Mouse (Mus musculus): ENCODE measurements around the gene Emc10. TPM values are rescaled to one million over a fixed set of nuclear protein-coding genes. Genes with fewer than 3 reads are reported as not detected.

Emc10 gene
- polyA plus RNA-seq, 1 experiment from 2014 or later, result 113 TPM

DNA sequence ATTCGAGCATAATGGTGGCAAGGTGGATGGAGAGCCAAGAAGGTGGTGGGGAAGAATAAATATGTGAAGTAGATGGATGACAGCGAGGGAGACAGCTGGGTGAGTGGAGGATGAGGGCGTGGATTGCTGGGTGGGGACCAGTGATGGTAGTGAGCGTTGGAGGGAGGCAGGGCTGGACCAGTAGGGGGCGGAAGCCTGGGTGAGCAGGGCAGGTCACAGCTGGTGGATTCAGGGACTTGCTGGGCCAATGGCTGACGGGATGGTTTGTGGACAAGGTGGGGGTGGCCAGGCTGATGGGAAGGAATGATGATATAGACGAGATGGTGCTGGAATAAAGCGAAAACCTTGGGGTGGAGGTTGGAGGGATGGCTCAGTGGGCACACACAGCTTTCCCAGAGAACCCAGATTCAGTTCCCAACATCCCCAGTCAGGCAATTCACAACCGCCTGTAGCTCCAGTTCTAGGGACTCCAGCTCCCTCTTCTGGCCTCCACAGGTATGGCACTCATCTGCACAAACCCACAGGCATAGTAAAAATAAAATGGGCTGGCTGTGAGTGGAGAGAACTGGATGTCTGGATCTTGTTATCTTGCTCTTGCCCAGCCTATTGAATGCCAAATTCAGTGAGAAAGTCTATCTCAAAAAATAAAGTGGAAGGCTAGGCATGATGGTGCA lies 23.0 kb upstream of the Emc10 start:
- no peaks in the 10 kb centered on the region for H3K36me3 ChIP-seq (ENCODE audit: control insufficient read depth, insufficient read depth, low read length)
- H3K4me2 ChIP-seq (replicated peaks; ENCODE audit: low read depth, low read length), result no peak overlapping the region
- ATAC-seq (ENCODE audit: insufficient number of reproducible peaks, insufficient read depth, low FRiP score, low read depth), result no peak
- H3K4me3 ChIP-seq (ENCODE audit: low read depth, low read length), result no peak overlapping the region
- WGBS, result 67% methylated on average over 9 of the region's 9 CpGs
- no peaks in the 10 kb centered on the region for H3K9me3 ChIP-seq (ENCODE audit: control insufficient read depth, low read depth, low read length)
- no peaks in the 10 kb centered on the region for H3K4me1 ChIP-seq (ENCODE audit: control insufficient read depth, insufficient read depth, low read length)
- no peaks in the 10 kb centered on the region for H3K27me3 ChIP-seq (ENCODE audit: control insufficient read depth, insufficient read depth, low read length)
- H3K9ac ChIP-seq (replicated peaks; ENCODE audit: low read depth, low read length), result no peak overlapping the region
- H3K27ac ChIP-seq (ENCODE audit: low read length), result no peak overlapping the region

GRCm38 (mm10) chr7:44507491-44507890 lies 11.2 kb upstream of the Emc10 start:
- no peak overlapping the region for H3K27ac ChIP-seq (ENCODE audit: low read length)
- no peak overlapping the region for H3K4me2 ChIP-seq (replicated peaks; ENCODE audit: low read depth, low read length)
- no peaks in the 10 kb centered on the region for H3K27me3 ChIP-seq (ENCODE audit: control insufficient read depth, insufficient read depth, low read length)
- no peak for ATAC-seq (ENCODE audit: insufficient number of reproducible peaks, insufficient read depth, low FRiP score, low read depth)
- no peaks in the 10 kb centered on the region for H3K4me1 ChIP-seq (ENCODE audit: control insufficient read depth, insufficient read depth, low read length)
- no peaks in the 10 kb centered on the region for H3K36me3 ChIP-seq (ENCODE audit: control insufficient read depth, insufficient read depth, low read length)
- no peaks in the 10 kb centered on the region for H3K9me3 ChIP-seq (ENCODE audit: control insufficient read depth, low read depth, low read length)
- no peak overlapping the region for H3K4me3 ChIP-seq (ENCODE audit: low read depth, low read length)
- no peak overlapping the region for H3K9ac ChIP-seq (replicated peaks; ENCODE audit: low read depth, low read length)

DNA sequence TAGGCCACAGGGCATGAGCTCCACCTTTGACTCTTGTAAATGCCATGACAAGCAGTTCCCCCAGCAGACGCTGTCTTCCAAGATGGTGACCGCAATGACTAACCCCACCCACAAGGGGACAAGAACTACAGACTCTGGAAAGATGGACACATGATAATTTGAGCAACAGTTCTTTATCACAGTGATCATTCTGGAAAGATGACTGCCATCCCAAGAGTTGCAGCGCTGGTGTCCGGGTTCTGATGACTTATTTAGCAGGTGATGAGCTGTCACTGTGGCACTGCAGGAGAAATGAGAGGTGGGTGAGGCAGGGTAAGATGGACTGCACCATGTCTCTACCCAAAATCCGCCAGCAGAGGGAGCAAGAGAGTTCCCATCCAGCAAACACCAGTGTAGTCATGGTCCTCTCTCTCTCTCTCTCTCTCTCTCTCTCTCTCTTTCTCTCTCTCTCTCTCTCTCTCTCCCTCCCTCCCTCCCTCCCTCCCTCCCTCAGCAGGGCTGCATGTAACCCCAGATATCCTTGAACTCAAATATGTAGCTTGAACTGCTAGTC lies 5.3 kb upstream of the Emc10 start:
- no peaks in the 10 kb centered on the region for H3K9me3 ChIP-seq (ENCODE audit: control insufficient read depth, low read depth, low read length)
- no peak overlapping the region for H3K9ac ChIP-seq (replicated peaks; ENCODE audit: low read depth, low read length)
- ATAC-seq (ENCODE audit: insufficient number of reproducible peaks, insufficient read depth, low FRiP score, low read depth), result no peak
- peaks cover 7% of the 10 kb centered on the region; the same call in 1 of the 2 replicates for H3K4me1 ChIP-seq (ENCODE audit: control insufficient read depth, insufficient read depth, low read length)
- no peak overlapping the region for H3K27ac ChIP-seq (ENCODE audit: low read length)
- H3K36me3 ChIP-seq (ENCODE audit: control insufficient read depth, insufficient read depth, low read length), result no peaks in the 10 kb centered on the region
- H3K4me2 ChIP-seq (replicated peaks; ENCODE audit: low read depth, low read length), result no peak overlapping the region
- no peaks in the 10 kb centered on the region for H3K27me3 ChIP-seq (ENCODE audit: control insufficient read depth, insufficient read depth, low read length)
- no peak overlapping the region for H3K4me3 ChIP-seq (ENCODE audit: low read depth, low read length)
- 40% methylated on average over 5 of the region's 5 CpGs for WGBS

DNA sequence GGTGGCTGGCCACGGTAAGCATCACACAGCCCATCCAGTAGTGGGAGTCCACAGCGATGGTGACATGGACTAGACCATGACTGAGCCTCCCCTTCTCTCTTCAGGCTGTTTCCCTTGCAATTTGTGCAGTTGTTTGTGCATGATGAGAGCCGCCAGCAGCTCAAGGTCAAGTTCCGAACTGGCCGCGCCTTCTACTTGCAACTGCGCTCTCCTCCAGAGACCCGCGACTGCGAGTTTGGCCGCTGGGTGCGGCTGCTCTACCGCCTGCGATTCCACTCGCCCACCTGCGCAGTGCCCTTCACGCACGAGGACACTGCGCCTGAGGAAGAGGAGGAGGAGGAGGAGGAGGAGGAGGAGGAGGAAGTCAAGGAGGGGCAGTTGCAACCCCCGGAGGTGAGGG lies 3.7 kb upstream of the Emc10 start:
- Histone ChIP-seq H3K4me2 (replicated peaks; ENCODE audit: low read depth, low read length) (no peak overlapping the region), H3K27ac (ENCODE audit: low read length) (no peak overlapping the region), H3K27me3 (ENCODE audit: control insufficient read depth, insufficient read depth, low read length) (no peaks in the 10 kb centered on the region), H3K9me3 (ENCODE audit: control insufficient read depth, low read depth, low read length) (no peaks in the 10 kb centered on the region), H3K9ac (replicated peaks; ENCODE audit: low read depth, low read length) (no peak overlapping the region), H3K4me3 (ENCODE audit: low read depth, low read length) (no peak overlapping the region), H3K36me3 (ENCODE audit: control insufficient read depth, insufficient read depth, low read length) (no peaks in the 10 kb centered on the region), H3K4me1 (ENCODE audit: control insufficient read depth, insufficient read depth, low read length) (peaks cover 15% of the 10 kb centered on the region; the same call in 1 of the 2 replicates)
- ATAC-seq (ENCODE audit: insufficient number of reproducible peaks, insufficient read depth, low FRiP score, low read depth), result no peak
- WGBS, result 52% methylated on average over 20 of the region's 20 CpGs

- no peak for ATAC-seq (ENCODE audit: insufficient number of reproducible peaks, insufficient read depth, low FRiP score, low read depth)
- no peak overlapping the region for H3K4me2 ChIP-seq (replicated peaks; ENCODE audit: low read depth, low read length)
- 56% methylated on average over 1 of the region's 1 CpGs for WGBS
Observed at GRCm38 (mm10) chr7:44498922-44499321, 2.6 kb upstream of the Emc10 start.

DNA sequence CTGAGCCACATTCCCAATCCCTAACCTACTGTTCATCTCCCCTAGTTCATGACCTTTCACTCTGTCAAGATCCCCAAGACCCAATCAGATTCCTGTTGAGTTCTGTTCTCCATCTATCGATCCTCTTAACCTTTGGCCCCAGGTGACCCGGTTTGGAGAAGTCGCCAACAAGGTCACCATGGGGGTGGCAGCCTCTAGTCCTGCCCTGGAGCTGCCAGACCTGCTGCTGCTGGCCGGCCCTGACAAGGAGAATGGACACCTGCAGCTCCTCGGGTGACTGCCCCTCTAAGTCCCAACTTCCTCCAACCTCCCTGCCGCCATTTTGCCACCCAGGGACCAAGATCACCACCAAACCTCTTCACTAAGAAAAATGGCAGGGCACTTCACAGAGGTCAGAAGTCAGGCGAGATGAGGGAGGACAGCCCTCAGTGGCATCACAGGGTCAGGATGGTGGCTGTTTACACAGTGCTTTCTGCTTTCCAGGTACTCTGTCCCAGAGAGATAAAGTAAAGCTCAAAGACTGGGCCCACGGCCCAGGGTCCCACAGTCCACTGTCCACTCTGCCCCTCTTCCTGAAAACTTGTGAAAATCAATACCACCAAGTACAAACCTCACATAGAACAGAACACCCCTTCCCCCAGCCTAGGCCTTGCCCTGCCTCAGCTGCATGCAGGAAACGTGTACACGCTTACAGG lies 1.2 kb upstream of the Emc10 start:
- H3K4me3 ChIP-seq (ENCODE audit: low read depth, low read length), result peak overlapping the region; percentile 56
- H3K9ac ChIP-seq (replicated peaks; ENCODE audit: low read depth, low read length), result no peak overlapping the region
- peaks cover 16% of the 10 kb centered on the region; the same call in 1 of the 2 replicates for H3K4me1 ChIP-seq (ENCODE audit: control insufficient read depth, insufficient read depth, low read length)
- ATAC-seq (ENCODE audit: insufficient number of reproducible peaks, insufficient read depth, low FRiP score, low read depth), result no peak
- H3K36me3 ChIP-seq (ENCODE audit: control insufficient read depth, insufficient read depth, low read length), result peaks cover 7% of the 10 kb centered on the region
- WGBS, result 78% methylated on average over 10 of the region's 10 CpGs
- no peaks in the 10 kb centered on the region for H3K9me3 ChIP-seq (ENCODE audit: control insufficient read depth, low read depth, low read length)
- peak overlapping the region; percentile 61 for H3K4me2 ChIP-seq (replicated peaks; ENCODE audit: low read depth, low read length)
- no peaks in the 10 kb centered on the region for H3K27me3 ChIP-seq (ENCODE audit: control insufficient read depth, insufficient read depth, low read length)
- no peak overlapping the region for H3K27ac ChIP-seq (ENCODE audit: low read length)

More at GRCm38 (mm10) chr7:44498922-44499321, 2.6 kb upstream of the Emc10 start:
- Histone ChIP-seq H3K27ac (ENCODE audit: low read length) (no peak overlapping the region), H3K9me3 (ENCODE audit: control insufficient read depth, low read depth, low read length) (no peaks in the 10 kb centered on the region), H3K4me3 (ENCODE audit: low read depth, low read length) (no peak overlapping the region), H3K36me3 (ENCODE audit: control insufficient read depth, insufficient read depth, low read length) (no peaks in the 10 kb centered on the region; the same call in 1 of the 2 replicates), H3K9ac (replicated peaks; ENCODE audit: low read depth, low read length) (no peak overlapping the region), H3K27me3 (ENCODE audit: control insufficient read depth, insufficient read depth, low read length) (no peaks in the 10 kb centered on the region), H3K4me1 (ENCODE audit: control insufficient read depth, insufficient read depth, low read length) (peaks cover 16% of the 10 kb centered on the region; the same call in 1 of the 2 replicates)

DNA sequence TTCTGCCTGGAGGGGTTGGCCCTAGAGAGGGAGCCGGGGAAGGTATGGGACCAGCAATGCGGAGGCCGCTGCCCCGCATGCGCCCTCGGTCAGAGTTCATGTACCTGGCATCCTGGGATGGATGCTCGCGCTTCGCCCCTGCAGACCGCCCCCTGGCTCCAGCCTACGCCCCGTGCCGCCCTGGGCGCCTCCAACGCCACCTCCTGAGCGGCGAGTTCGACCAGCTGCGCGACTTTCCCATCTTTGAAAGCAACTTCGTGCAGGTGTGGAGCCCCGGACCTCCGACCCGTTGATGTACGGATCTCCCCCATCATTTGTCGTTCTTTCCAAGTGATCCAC lies 411 bp upstream of the Emc10 start:
- 1% methylated on average over 26 of the region's 26 CpGs for WGBS
- H3K27ac ChIP-seq (ENCODE audit: low read length), result peak overlapping the region; percentile 66
- H3K9ac ChIP-seq (replicated peaks; ENCODE audit: low read depth, low read length), result peak overlapping the region; percentile 62
- peaks cover 16% of the 10 kb centered on the region; the same call in 1 of the 2 replicates for H3K4me1 ChIP-seq (ENCODE audit: control insufficient read depth, insufficient read depth, low read length)
- H3K4me3 ChIP-seq (ENCODE audit: low read depth, low read length), result peak overlapping the region; percentile 56
- peaks cover 14% of the 10 kb centered on the region for H3K36me3 ChIP-seq (ENCODE audit: control insufficient read depth, insufficient read depth, low read length)
- no peaks in the 10 kb centered on the region for H3K9me3 ChIP-seq (ENCODE audit: control insufficient read depth, low read depth, low read length)
- no peaks in the 10 kb centered on the region for H3K27me3 ChIP-seq (ENCODE audit: control insufficient read depth, insufficient read depth, low read length)
- ATAC-seq (ENCODE audit: insufficient number of reproducible peaks, insufficient read depth, low FRiP score, low read depth), result no peak; the same call in 1 of the 2 replicates
- H3K4me2 ChIP-seq (replicated peaks; ENCODE audit: low read depth, low read length), result peak overlapping the region; percentile 61

DNA sequence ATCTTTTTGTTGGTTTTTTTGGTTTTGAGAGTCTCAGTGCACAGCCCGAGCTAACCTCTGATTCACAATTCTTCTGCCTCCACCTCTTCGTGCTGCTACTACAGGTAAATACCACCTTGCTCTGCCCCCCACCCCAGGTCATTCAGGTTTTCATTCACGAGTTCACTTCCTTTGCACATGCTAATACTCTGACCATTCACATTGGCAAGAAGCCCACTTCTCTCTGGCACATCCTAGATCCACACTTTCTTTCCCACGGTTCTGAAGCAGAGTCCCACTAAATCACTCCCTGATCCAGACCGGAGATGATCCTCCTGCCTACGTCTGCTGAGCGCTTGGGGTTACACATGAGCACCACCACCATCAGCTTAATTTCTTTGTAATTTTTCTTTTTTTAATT lies 1.2 kb downstream of the Emc10 start:
- Histone ChIP-seq H3K4me1 (ENCODE audit: control insufficient read depth, insufficient read depth, low read length) (peaks cover 16% of the 10 kb centered on the region; the same call in 1 of the 2 replicates), H3K36me3 (ENCODE audit: control insufficient read depth, insufficient read depth, low read length) (peaks cover 30% of the 10 kb centered on the region), H3K27ac (ENCODE audit: low read length) (no peak overlapping the region), H3K9me3 (ENCODE audit: control insufficient read depth, low read depth, low read length) (no peaks in the 10 kb centered on the region), H3K27me3 (ENCODE audit: control insufficient read depth, insufficient read depth, low read length) (no peaks in the 10 kb centered on the region), H3K4me2 (replicated peaks; ENCODE audit: low read depth, low read length) (peak overlapping the region; percentile 56; the same call in 1 of the 2 replicates), H3K9ac (replicated peaks; ENCODE audit: low read depth, low read length) (no peak overlapping the region), H3K4me3 (ENCODE audit: low read depth, low read length) (peak overlapping the region; percentile 56; the same call in 1 of the 2 replicates)
- WGBS, result 83% methylated on average over 7 of the region's 7 CpGs
- no peak for ATAC-seq (ENCODE audit: insufficient number of reproducible peaks, insufficient read depth, low FRiP score, low read depth)

All from stomach, embryonic 14.5 days (tissue).